Mouse (Mus musculus) gastrocnemius, postnatal 4 days (tissue): ENCODE data around the gene Rmnd5a. TPM values are rescaled to one million over a fixed set of nuclear protein-coding genes. Genes with fewer than 3 reads are reported as not detected.

Source experiments
- DNase-seq, 2 experiments: peaks; one replicate each; pipeline ENCODE4 v3.0.0; 2021 to 2022; ENCODE audit warnings: low spot score in 2 of 2, mixed read lengths in 2 of 2
- total RNA-seq, 2 experiments: library from RNA; stranded (reverse); gene quantifications; 2 replicates each; pipeline ENCODE4 v1.2.3; 2021

Gene Rmnd5a
- total RNA-seq, 2 experiments from 2014 or later: 54.7 to 60.8 TPM

- DNase-seq: no peak
Measured at GRCm38 (mm10) chr6:71373249-71373775, 67.1 kb downstream of the Rmnd5a start, which contains the start of gene Cd8a. Cd8a (plus strand) TSS chr6:71373427.

- no peak for DNase-seq
Measured at GRCm38 (mm10) chr6:71372041-71372720, 68.3 kb downstream of the Rmnd5a start.

- DNase-seq: no peak
Measured at GRCm38 (mm10) chr6:71371085-71371605, 69.3 kb downstream of the Rmnd5a start.

- DNase-seq: no peak
Measured at GRCm38 (mm10) chr6:71369416-71369815, 71.0 kb downstream of the Rmnd5a start.

GRCm38 (mm10) chr6:71363995-71364394, 76.4 kb downstream of the Rmnd5a start:
- no peak for DNase-seq

GRCm38 (mm10) chr6:71361156-71361670, 79.2 kb downstream of the Rmnd5a start:
- DNase-seq: no peak

- DNase-seq: no peak
Measured at GRCm38 (mm10) chr6:71360751-71361150, 79.7 kb downstream of the Rmnd5a start.

- DNase-seq: no peak
Measured at GRCm38 (mm10) chr6:71360221-71360620, 80.2 kb downstream of the Rmnd5a start.

GRCm38 (mm10) chr6:71357493-71357892, 82.9 kb downstream of the Rmnd5a start:
- DNase-seq: no peak

GRCm38 (mm10) chr6:71353722-71354121, 86.7 kb downstream of the Rmnd5a start:
- DNase-seq: no peak

GRCm38 (mm10) chr6:71352866-71353427, 87.5 kb downstream of the Rmnd5a start:
- no peak for DNase-seq

GRCm38 (mm10) chr6:71352201-71352600, 88.2 kb downstream of the Rmnd5a start:
- no peak for DNase-seq

GRCm38 (mm10) chr6:71351201-71351600, 89.2 kb downstream of the Rmnd5a start:
- DNase-seq: no peak

- DNase-seq: no peak
Measured at GRCm38 (mm10) chr6:71348006-71348405, 92.4 kb downstream of the Rmnd5a start.

- no peak for DNase-seq
Measured at GRCm38 (mm10) chr6:71341179-71341578, 99.3 kb downstream of the Rmnd5a start.

GRCm38 (mm10) chr6:71339351-71339750, 101.1 kb downstream of the Rmnd5a start:
- no peak for DNase-seq

- no peak for DNase-seq
Measured at GRCm38 (mm10) chr6:71338941-71339340, 101.5 kb downstream of the Rmnd5a start.

Other genes starting within 250 kb of the Rmnd5a start
- gene Fabp1, start 240.8 kb downstream of the Rmnd5a start, total RNA-seq: 1 to 10 TPM in 1 of 2 experiments, under 1 TPM in 1; 0.74 to 6.3 TPM
- 10 to 100 TPM; 50.6 to 51.8 TPM for gene Krcc1, start 169.0 kb downstream of the Rmnd5a start, total RNA-seq
- gene Smyd1, start 118.4 kb downstream of the Rmnd5a start, total RNA-seq: 100 to 1,000 TPM; 153 to 163 TPM
- under 1 TPM in 1 of 2 experiments, not detected in 1; 0.37 TPM for gene Cd8b1, start 117.8 kb downstream of the Rmnd5a start, total RNA-seq
- 1 to 10 TPM in 1 of 2 experiments, under 1 TPM in 1; 0.13 to 1.0 TPM for gene Cd8a, start 67.2 kb downstream of the Rmnd5a start, total RNA-seq
- gene Rnf103, start 53.3 kb upstream of the Rmnd5a start, total RNA-seq: 10 to 100 TPM; 26.4 to 28.3 TPM
- gene Chmp3, start 103.2 kb upstream of the Rmnd5a start, total RNA-seq: 10 to 100 TPM; 53.4 to 61.3 TPM
- 10 to 100 TPM; 33.5 to 37.5 TPM for gene Kdm3a, start 192.4 kb upstream of the Rmnd5a start, total RNA-seq